Mouse (Mus musculus): Measurements from ENCODE around the gene Cd93. TPM values are rescaled to one million over a fixed set of nuclear protein-coding genes. Genes with fewer than 3 reads are reported as not detected.
A peak's percentile ranks its signal among the peaks of the same experiment; 100 is the strongest.

The Cd93 gene
- total and polyA plus RNA-seq, 2 experiments from 2014 or later = 4.5 to 22.4 TPM

DNA sequence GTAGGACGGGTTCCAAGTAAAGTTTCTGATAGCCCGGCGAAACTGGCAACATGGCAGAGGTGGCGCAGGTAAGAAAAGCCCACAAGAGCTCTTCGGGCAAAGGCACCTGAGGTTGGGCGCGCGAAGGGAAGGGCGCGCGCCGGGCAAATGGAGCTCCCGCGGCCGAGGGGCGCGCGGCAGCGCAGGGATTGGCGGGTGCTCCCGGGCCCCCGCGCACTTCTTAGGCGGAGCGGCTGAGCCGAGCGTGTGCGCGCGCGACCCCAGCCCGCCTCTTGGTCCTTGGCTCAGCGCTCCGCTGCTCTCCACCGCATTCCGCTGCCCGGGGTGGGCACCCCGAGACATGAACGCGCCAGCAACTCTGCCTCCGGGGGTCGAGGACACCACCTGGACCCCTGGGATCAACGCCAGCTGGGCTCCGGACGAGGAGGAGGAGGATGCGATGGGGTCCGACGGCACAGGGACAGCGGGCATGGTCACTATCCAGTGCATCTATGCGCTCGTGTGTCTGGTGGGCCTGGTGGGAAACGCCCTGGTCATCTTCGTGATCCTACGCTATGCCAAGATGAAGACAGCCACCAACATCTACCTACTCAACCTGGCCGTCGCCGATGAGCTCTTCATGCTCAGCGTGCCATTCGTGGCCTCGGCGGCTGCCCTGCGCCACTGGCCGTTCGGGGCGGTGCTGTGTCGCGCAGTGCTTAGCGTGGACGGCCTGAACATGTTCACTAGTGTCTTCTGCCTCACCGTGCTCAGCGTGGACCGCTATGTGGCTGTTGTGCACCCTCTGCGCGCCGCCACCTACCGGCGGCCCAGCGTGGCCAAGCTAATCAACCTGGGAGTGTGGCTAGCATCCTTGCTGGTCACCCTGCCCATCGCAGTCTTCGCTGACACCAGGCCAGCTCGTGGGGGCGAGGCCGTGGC is 48.0 kb downstream of the Cd93 start, which contains the start of gene Sstr4:
Sstr4 (plus strand) TSS at position 214 of the 921 bp plus-strand sequence.
- 4% methylated on average over 83 of the region's 83 CpGs for WGBS
- TF ChIP-seq CTCF (IDR thresholded peaks at IDR 0.05; ENCODE audit: low read depth) = peak; percentile 86
- peak; percentile 88 for ATAC-seq

DNA sequence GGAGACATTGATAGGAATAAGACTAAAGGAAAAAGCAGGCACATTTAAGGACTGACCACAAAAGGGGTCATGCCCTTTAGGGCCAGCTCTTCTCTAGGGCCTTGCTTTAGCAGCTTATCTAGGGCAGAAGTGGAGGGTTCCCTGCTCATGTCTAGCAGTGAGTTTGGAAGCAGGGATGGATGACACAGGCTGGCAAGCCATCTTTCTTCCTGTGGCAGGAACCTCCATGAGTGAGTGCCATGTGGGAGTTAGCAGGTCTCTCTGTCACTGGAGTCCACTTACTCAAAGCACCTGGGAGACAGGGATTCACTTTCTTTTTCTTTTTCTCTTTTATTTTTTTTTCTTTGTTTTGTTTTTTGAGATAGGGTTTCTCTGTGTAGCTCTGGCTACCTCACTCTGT is 49.5 kb downstream of the Cd93 start:
- Histone ChIP-seq H3K4me2 (ENCODE audit: low read depth) (no peak overlapping the region), H3K27me3 (ENCODE audit: insufficient read depth, low read length) (peaks cover 7% of the 10 kb centered on the region), H3K27ac (ENCODE audit: low read depth, low read length) (no peak overlapping the region), H3K36me3 (ENCODE audit: insufficient read depth) (no peaks in the 10 kb centered on the region), H3K4me3 (ENCODE audit: low read depth, low read length) (no peak overlapping the region), H3K9ac (no peak overlapping the region), H3K4me1 (ENCODE audit: insufficient read depth) (no peaks in the 10 kb centered on the region), H3K9me3 (ENCODE audit: low read length) (no peaks in the 10 kb centered on the region)
- ATAC-seq (no peak), DNase-seq (no peak)
- TF ChIP-seq CTCF (IDR thresholded peaks at IDR 0.05; ENCODE audit: low read depth) = no peak

More for the DNA sequence above, 48.0 kb downstream of the Cd93 start, which contains the start of gene Sstr4:
- no peaks in the 10 kb centered on the region for H3K36me3 ChIP-seq (ENCODE audit: insufficient read depth)
- DNase-seq = peak; percentile 66
- H3K4me3 ChIP-seq (ENCODE audit: low read depth, low read length) = peak within 1 kb of the TSS; percentile 58
- peaks cover 7% of the 10 kb centered on the region for H3K27me3 ChIP-seq (ENCODE audit: insufficient read depth, low read length)
- peak within 1 kb of the TSS; percentile 60 for H3K9ac ChIP-seq
- no peak within 1 kb of the TSS for H3K27ac ChIP-seq (ENCODE audit: low read depth, low read length)
- no peaks in the 10 kb centered on the region for H3K4me1 ChIP-seq (ENCODE audit: insufficient read depth)
- H3K9me3 ChIP-seq (ENCODE audit: low read length) = no peaks in the 10 kb centered on the region
- H3K4me2 ChIP-seq (ENCODE audit: low read depth) = peak within 1 kb of the TSS; percentile 95

- no peak overlapping the region for H3K4me2 ChIP-seq (ENCODE audit: low read depth)
- TF ChIP-seq CTCF (IDR thresholded peaks at IDR 0.05; ENCODE audit: low read depth) = no peak
- ATAC-seq (no peak), DNase-seq (no peak)
- 79% methylated on average over 1 of the region's 1 CpGs for WGBS
- H3K27ac ChIP-seq (ENCODE audit: low read depth, low read length) = no peak overlapping the region
- no peaks in the 10 kb centered on the region for H3K36me3 ChIP-seq (ENCODE audit: insufficient read depth)
- peaks cover 7% of the 10 kb centered on the region for H3K27me3 ChIP-seq (ENCODE audit: insufficient read depth, low read length)
- no peaks in the 10 kb centered on the region for H3K4me1 ChIP-seq (ENCODE audit: insufficient read depth)
- H3K9ac ChIP-seq = no peak overlapping the region
- no peak overlapping the region for H3K4me3 ChIP-seq (ENCODE audit: low read depth, low read length)
- H3K9me3 ChIP-seq (ENCODE audit: low read length) = no peaks in the 10 kb centered on the region
These were observed 50.2 kb downstream of the Cd93 start for GRCm38 (mm10) chr2:148393149-148393548.

DNA sequence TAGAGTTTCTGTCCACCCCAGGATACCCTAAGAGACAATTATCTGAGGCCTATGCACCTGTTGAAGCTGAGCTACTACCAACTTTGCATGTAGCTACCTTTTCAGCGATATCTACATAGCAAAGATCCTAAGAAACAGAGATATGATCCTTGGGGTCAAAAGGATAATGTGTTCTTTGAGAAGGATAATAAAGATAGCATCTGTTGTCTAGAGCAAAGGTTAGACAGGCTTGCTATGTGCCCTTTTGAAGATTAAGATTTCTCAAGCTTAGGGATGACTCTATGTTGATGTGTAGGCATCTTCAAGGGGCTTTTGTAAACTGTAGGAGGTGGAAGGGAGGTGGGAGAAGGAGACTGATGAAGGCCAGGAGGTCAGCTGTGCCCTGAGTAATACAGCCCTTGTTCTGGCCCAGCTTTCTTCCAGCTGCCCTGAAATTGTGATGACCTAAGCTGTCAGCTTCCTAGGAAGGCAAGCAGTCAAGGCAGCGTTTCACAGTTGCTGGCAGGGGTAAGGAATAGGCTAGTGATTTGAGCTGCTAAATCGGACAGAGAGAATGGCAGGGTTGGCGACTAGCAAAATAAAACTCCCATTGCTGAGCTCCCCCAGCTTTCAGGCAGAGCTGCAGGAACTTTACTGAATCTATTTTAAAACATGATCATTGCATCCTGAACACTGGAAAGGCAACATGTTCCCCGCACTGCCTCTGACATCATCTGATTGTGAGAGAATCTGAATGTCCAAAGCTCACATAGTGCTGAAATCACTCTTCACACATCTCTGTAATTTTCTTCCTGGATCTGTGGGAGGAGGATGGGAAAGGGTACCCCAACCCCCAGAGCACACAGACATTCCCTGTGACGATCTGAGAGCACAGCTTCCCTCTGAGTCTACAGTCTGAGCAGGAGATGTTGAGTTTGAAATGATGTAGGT is 55.4 kb downstream of the Cd93 start:
- Histone ChIP-seq H3K9me3 (ENCODE audit: low read length) (no peaks in the 10 kb centered on the region), H3K4me3 (ENCODE audit: low read depth, low read length) (no peak overlapping the region), H3K4me1 (ENCODE audit: insufficient read depth) (no peaks in the 10 kb centered on the region), H3K9ac (no peak overlapping the region), H3K27ac (ENCODE audit: low read depth, low read length) (no peak overlapping the region), H3K27me3 (ENCODE audit: insufficient read depth, low read length) (no peaks in the 10 kb centered on the region), H3K4me2 (ENCODE audit: low read depth) (no peak overlapping the region), H3K36me3 (ENCODE audit: insufficient read depth) (no peaks in the 10 kb centered on the region)
- DNase-seq (no peak), ATAC-seq (no peak)
- 65% methylated on average over 6 of the region's 6 CpGs for WGBS
- no peak for TF ChIP-seq CTCF (IDR thresholded peaks at IDR 0.05; ENCODE audit: low read depth)

- ATAC-seq = no peak
- Histone ChIP-seq H3K9ac (no peak overlapping the region), H3K9me3 (ENCODE audit: low read length) (no peaks in the 10 kb centered on the region), H3K36me3 (ENCODE audit: insufficient read depth) (no peaks in the 10 kb centered on the region), H3K4me2 (ENCODE audit: low read depth) (no peak overlapping the region), H3K4me3 (ENCODE audit: low read depth, low read length) (no peak overlapping the region), H3K27ac (ENCODE audit: low read depth, low read length) (no peak overlapping the region), H3K27me3 (ENCODE audit: insufficient read depth, low read length) (no peaks in the 10 kb centered on the region), H3K4me1 (ENCODE audit: insufficient read depth) (no peaks in the 10 kb centered on the region)
- TF ChIP-seq CTCF (IDR thresholded peaks at IDR 0.05; ENCODE audit: low read depth) = no peak
- no peak for DNase-seq
- WGBS = 99% methylated on average over 2 of the region's 2 CpGs
These were observed 56.4 kb downstream of the Cd93 start for GRCm38 (mm10) chr2:148386927-148387326.

Other genes with a start within 250 kb of the Cd93 start
- gene Sstr4, start 48.2 kb downstream of the Cd93 start, total RNA-seq (2014; rRNA removed) = 10.7 and 12.1 TPM in 2 replicates
- 1.9 and 2.8 TPM in 2 replicates for gene Sstr4, start 48.2 kb downstream of the Cd93 start, polyA plus RNA-seq (2015; fragmentation: Nextera tagmentation; extraction: Ambion mirVana)
- 16.2 and 24.2 TPM in 2 replicates for gene Thbd, start 35.4 kb downstream of the Cd93 start, total RNA-seq (2014; rRNA removed)
- 9.6 and 11.1 TPM in 2 replicates for gene Thbd, start 35.4 kb downstream of the Cd93 start, polyA plus RNA-seq (2015; fragmentation: Nextera tagmentation; extraction: Ambion mirVana)
- 26.9 and 34.6 TPM in 2 replicates for gene Nxt1, start 229.0 kb upstream of the Cd93 start, total RNA-seq (2014; rRNA removed)
- gene Nxt1, start 229.0 kb upstream of the Cd93 start, polyA plus RNA-seq (2015; fragmentation: Nextera tagmentation; extraction: Ambion mirVana) = 29.6 and 38.4 TPM in 2 replicates
- 21.8 and 22.2 TPM in 2 replicates for gene Gzf1, start 237.5 kb upstream of the Cd93 start, total RNA-seq (2014; rRNA removed)
- 12.8 and 15.0 TPM in 2 replicates for gene Gzf1, start 237.5 kb upstream of the Cd93 start, polyA plus RNA-seq (2015; fragmentation: Nextera tagmentation; extraction: Ambion mirVana)

Data from forebrain, postnatal 0 days (tissue).